Mouse (Mus musculus) stomach, postnatal 0 days (tissue): ENCODE measurements around the gene Tnfaip3. TPM values are rescaled to one million over a fixed set of nuclear protein-coding genes. Genes with fewer than 3 reads are reported as not detected.

Source experiments
- ATAC-seq: fragments of 200-750 bp; cut with Nextera tagmentation; 2 replicates; pipeline ENCODE4 v1.8.0; 2017; ENCODE audit not compliant: low FRiP score, low TSS enrichment
- DNase-seq: peaks from one replicate; pipeline ENCODE4 v3.0.0-alpha.2; 2016; ENCODE audit warnings: low spot score
- H3K27ac ChIP-seq: fragments of 300-500 bp; sonication (generic); replicated peaks from 2 replicates; pipeline ENCODE4 v1.5.1; 2014; ENCODE audit warnings: mild to moderate bottlenecking, control low read depth
- H3K27me3 ChIP-seq: fragments of 300-500 bp; sonication (generic); 2 replicates; pipeline ENCODE4 v1.6.1; 2014; ENCODE audit warnings: low read length; ENCODE audit not compliant: control insufficient read depth, insufficient read depth
- H3K36me3 ChIP-seq: fragments of 300-500 bp; sonication (generic); 2 replicates; pipeline ENCODE4 v1.6.1; 2014; ENCODE audit warnings: low read length, mixed read lengths; ENCODE audit not compliant: control insufficient read depth, insufficient read depth
- H3K4me1 ChIP-seq: fragments of 300-500 bp; sonication (generic); replicated peaks from 2 replicates; pipeline ENCODE4 v1.6.1; 2014; ENCODE audit warnings: antibody characterized with exemption; ENCODE audit not compliant: control insufficient read depth, insufficient read depth
- H3K4me2 ChIP-seq: fragments of 300-500 bp; sonication (generic); replicated peaks from 2 replicates; pipeline ENCODE4 v1.6.1; 2014; ENCODE audit warnings: low read depth, mild to moderate bottlenecking, control low read depth, moderate library complexity
- H3K4me3 ChIP-seq: fragments of 300-500 bp; sonication (generic); 2 replicates; pipeline ENCODE4 v1.5.1; 2014; ENCODE audit warnings: low read depth, low read length, control low read depth
- H3K9ac ChIP-seq: fragments of 300-500 bp; sonication (generic); 2 replicates; pipeline ENCODE4 v1.6.1; 2014; ENCODE audit warnings: mild to moderate bottlenecking, low read length, control low read depth, mixed read lengths
- H3K9me3 ChIP-seq: fragments of 300-500 bp; sonication (generic); 2 replicates; pipeline ENCODE4 v1.6.1; 2016; ENCODE audit warnings: low read length; ENCODE audit not compliant: control insufficient read depth
- CTCF ChIP-seq: IDR thresholded peaks from 2 replicates; pipeline ENCODE4 v1.5.1; 2016; ENCODE audit warnings: antibody characterized with exemption, low read depth, mild to moderate bottlenecking, moderate library complexity
- EP300 ChIP-seq: optimal IDR thresholded peaks from 2 replicates; pipeline ENCODE3; 2016; ENCODE audit warnings: antibody characterized with exemption
- WGBS: fragments of 180-500 bp; shearing (Covaris S2); extraction: QIAGEN DNeasy Blood & Tissue Kit; methylation state at CpG from one replicate; pipeline ENCODE4 v1.1.7; 2014; 5-methylcytosine and 5-hydroxymethylcytosine counted together
- polyA plus RNA-seq: library from polyadenylated mRNA; unstranded; fragments of >200 nt; fragmentation: Nextera tagmentation; extraction: Ambion mirVana; gene quantifications from 2 replicates; pipeline ENCODE4 v1.2.1, GENCODE M21; 2015

Tnfaip3 gene
- polyA plus RNA-seq, 1 experiment from 2014 or later = 1.8 TPM

GRCm38 (mm10) chr10:19012616-19013015, 2.8 kb downstream of the Tnfaip3 start:
- Histone ChIP-seq H3K9ac (no peak overlapping the region), H3K4me2 (no peak overlapping the region), H3K4me3 (no peak overlapping the region), H3K4me1 (no peaks in the 10 kb centered on the region; the same call in 1 of the 2 replicates), H3K27me3 (no peaks in the 10 kb centered on the region), H3K27ac (no peak overlapping the region), H3K36me3 (no peaks in the 10 kb centered on the region), H3K9me3 (no peaks in the 10 kb centered on the region)
- DNase-seq (no peak), ATAC-seq (no peak)
- TF ChIP-seq CTCF = no peak
- no peak for TF ChIP-seq EP300
- WGBS = 83% methylated on average over 3 of the region's 3 CpGs

DNA sequence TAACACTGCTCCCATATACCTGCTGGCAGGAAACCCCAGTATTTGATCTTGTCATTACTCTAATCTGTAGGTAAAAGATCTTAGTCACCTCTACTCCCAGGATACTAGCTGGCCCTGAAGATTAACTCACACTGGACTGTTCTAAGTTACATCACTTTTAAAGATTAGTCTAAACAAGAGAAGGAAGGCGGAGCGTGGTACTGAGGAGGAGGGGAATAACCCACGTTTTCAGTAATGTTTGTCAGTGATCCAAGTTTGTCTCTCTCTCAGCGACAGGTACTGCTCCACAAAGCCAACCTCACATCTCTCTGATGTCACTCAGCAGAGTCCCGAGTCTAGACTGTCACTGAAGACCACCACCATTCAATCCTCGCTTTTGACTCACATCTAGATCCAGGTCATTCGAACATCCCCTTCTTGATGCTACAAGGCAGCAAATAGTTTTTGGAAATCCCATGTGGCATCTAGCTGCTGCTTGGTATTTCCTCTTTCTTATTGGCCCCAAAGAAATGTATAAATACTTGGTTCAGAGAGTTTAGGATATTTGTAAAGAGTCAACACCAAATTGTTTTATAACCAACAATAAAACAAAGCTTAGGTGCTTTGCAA, 3.5 kb downstream of the Tnfaip3 start:
- no peak for TF ChIP-seq CTCF
- no peak for TF ChIP-seq EP300
- 70% methylated on average over 7 of the region's 7 CpGs for WGBS
- H3K9me3 ChIP-seq = no peaks in the 10 kb centered on the region
- H3K9ac ChIP-seq = no peak overlapping the region
- H3K4me2 ChIP-seq = no peak overlapping the region
- ATAC-seq (no peak), DNase-seq (no peak)
- H3K36me3 ChIP-seq = peaks cover under 1% of the 10 kb centered on the region; the same call in 1 of the 2 replicates
- H3K4me3 ChIP-seq = no peak overlapping the region
- H3K27ac ChIP-seq = no peak overlapping the region
- no peaks in the 10 kb centered on the region for H3K27me3 ChIP-seq
- no peaks in the 10 kb centered on the region; the same call in 1 of the 2 replicates for H3K4me1 ChIP-seq

GRCm38 (mm10) chr10:19010414-19010813, 5.0 kb downstream of the Tnfaip3 start:
- no peaks in the 10 kb centered on the region for H3K4me1 ChIP-seq
- H3K4me3 ChIP-seq = no peak overlapping the region
- ATAC-seq (no peak), DNase-seq (no peak)
- H3K9me3 ChIP-seq = no peaks in the 10 kb centered on the region
- no peaks in the 10 kb centered on the region for H3K27me3 ChIP-seq
- 88% methylated on average over 8 of the region's 8 CpGs for WGBS
- no peak for TF ChIP-seq CTCF
- no peak for TF ChIP-seq EP300
- H3K9ac ChIP-seq = no peak overlapping the region
- no peak overlapping the region for H3K27ac ChIP-seq
- no peak overlapping the region for H3K4me2 ChIP-seq
- H3K36me3 ChIP-seq = peaks cover 6% of the 10 kb centered on the region; the same call in 1 of the 2 replicates

DNA sequence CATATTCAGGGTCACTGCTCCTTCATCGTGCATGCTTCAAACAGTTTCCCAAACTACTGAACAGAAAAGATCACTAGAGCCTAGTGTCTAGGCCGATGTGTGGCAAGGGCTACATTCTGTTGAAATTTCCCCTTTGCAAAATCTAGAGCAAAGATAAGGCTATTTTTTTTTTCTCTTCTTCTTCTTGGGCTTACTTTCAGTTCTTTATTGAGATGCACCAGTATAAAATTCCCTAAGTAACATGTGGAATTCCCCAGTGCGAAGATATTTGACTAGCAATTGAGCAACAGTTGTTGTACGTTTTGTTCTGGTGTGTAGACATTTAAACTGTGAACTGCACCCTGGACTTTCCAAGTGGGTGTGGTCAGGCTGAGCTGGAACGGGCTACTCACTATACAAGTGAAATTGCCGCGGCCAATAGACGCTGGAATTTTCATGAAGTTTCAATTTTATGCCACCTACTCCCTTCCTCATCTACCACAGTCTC, 6.2 kb downstream of the Tnfaip3 start:
- no peaks in the 10 kb centered on the region for H3K4me1 ChIP-seq
- H3K27me3 ChIP-seq = no peaks in the 10 kb centered on the region
- peak; percentile 72 for ATAC-seq
- no peak overlapping the region for H3K27ac ChIP-seq
- 42% methylated on average over 8 of the region's 8 CpGs for WGBS
- TF ChIP-seq CTCF (no peak), EP300 (no peak)
- DNase-seq = peak; percentile 55
- peak overlapping the region; percentile 34; the same call in 1 of the 2 replicates for H3K4me2 ChIP-seq
- H3K9ac ChIP-seq = no peak overlapping the region
- H3K4me3 ChIP-seq = no peak overlapping the region; the same call in 1 of the 2 replicates
- H3K36me3 ChIP-seq = peaks cover 6% of the 10 kb centered on the region; the same call in 1 of the 2 replicates
- no peaks in the 10 kb centered on the region for H3K9me3 ChIP-seq

DNA sequence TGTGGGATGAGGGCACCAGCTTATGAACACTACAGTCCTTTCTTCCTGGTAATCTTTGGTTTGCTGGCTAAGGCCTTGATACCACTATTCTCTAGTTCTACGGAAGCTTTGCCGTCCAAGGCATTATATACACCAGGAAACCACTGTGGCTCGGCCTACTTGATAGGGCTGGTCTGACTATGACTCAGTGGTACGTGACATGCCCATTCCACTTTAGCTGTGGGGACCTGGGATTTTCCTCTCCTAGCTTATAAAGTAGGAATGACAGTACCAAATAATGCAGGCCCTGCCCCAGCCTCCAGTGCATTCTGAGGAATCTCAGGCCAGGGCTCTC, 6.9 kb downstream of the Tnfaip3 start:
- TF ChIP-seq EP300 (no peak), CTCF (no peak)
- Histone ChIP-seq H3K9ac (no peak overlapping the region), H3K36me3 (peaks cover 6% of the 10 kb centered on the region; the same call in 1 of the 2 replicates), H3K27ac (peak overlapping the region; percentile 53), H3K27me3 (no peaks in the 10 kb centered on the region), H3K4me2 (no peak overlapping the region), H3K9me3 (no peaks in the 10 kb centered on the region), H3K4me3 (no peak overlapping the region), H3K4me1 (no peaks in the 10 kb centered on the region)
- WGBS = 57% methylated on average over 4 of the region's 4 CpGs
- DNase-seq (no peak), ATAC-seq (peak; percentile 72)

DNA sequence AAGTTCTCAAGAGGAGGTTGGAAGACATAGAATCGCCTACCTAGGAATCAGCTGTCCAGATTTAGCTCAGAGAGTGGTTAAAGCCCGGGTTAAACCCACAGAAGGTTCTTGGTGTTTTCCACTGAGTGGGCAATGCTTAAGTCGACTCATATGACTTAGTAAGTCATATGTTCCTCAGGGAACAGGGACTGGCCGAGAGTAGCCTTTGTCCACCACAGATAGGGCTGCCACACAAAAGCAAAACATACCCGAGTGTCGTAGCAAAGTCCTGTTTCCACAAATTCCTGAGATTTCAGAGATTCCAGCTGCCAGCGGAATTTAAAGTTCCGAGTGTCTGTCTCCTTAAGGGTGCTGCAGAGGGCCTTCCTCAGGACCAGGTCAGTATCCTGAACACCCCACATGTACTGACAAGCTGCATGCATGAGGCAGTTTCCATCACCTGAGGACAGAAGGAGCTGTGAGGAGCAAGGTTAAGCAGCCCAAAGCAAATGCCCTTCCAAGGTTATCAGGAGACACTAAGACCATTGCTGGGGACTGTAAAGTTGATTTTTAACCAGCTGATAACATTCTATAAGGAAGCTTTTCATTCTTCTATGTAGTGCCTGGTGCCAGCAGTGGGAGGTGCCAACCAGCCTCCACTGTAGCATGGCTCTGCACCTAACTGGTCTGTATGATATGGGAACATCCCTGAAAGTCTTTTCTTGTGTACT, 7.4 kb downstream of the Tnfaip3 start:
- Histone ChIP-seq H3K4me3 (no peak overlapping the region), H3K9ac (no peak overlapping the region), H3K36me3 (peaks cover 11% of the 10 kb centered on the region), H3K27ac (peak overlapping the region; percentile 53), H3K4me2 (no peak overlapping the region), H3K4me1 (no peaks in the 10 kb centered on the region), H3K9me3 (no peaks in the 10 kb centered on the region), H3K27me3 (no peaks in the 10 kb centered on the region)
- TF ChIP-seq CTCF = no peak
- no peak for TF ChIP-seq EP300
- DNase-seq (peak; percentile 49), ATAC-seq (peak; percentile 86)
- 63% methylated on average over 8 of the region's 8 CpGs for WGBS
